Mouse (Mus musculus): ENCODE results near the gene Dazap2. TPM values are rescaled to one million over a fixed set of nuclear protein-coding genes. Genes with fewer than 3 reads are reported as not detected.

Gene Dazap2
- polyA plus RNA-seq, 1 experiment from 2014 or later = 232 TPM

DNA sequence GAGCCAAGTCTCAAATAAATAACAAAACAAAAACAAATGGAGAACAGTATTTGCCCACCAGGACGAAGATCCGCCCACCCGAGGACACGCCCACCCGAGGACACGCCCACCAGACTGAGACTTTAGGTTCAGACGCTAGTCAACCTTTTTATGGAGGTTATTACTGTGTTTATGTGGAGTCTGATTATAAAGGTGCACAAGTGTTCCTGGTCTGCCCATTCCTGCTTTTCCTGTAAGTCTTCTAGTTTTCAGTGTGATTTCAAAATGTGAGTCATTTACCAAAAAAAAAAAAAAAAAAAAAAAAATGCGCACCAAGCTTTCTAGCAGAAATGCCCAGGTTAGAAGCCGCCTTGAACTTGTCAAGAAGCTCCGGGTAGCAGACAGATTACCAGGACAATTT lies 12.1 kb downstream of the Dazap2 start:
- Histone ChIP-seq H3K9ac (replicated peaks; ENCODE audit: low read depth, low read length) (no peak overlapping the region), H3K27me3 (ENCODE audit: control insufficient read depth, insufficient read depth, low read length) (no peaks in the 10 kb centered on the region), H3K27ac (ENCODE audit: low read length) (no peak overlapping the region), H3K9me3 (ENCODE audit: control insufficient read depth, low read depth, low read length) (no peaks in the 10 kb centered on the region), H3K4me2 (replicated peaks; ENCODE audit: low read depth, low read length) (no peak overlapping the region), H3K36me3 (ENCODE audit: control insufficient read depth, insufficient read depth, low read length) (no peaks in the 10 kb centered on the region), H3K4me1 (ENCODE audit: control insufficient read depth, insufficient read depth, low read length) (0 out of 2 replicates have a peak, but pooled peaks cover 7% of the 10 kb centered on the region), H3K4me3 (ENCODE audit: low read depth, low read length) (no peak overlapping the region)
- ATAC-seq (ENCODE audit: insufficient number of reproducible peaks, insufficient read depth, low FRiP score, low read depth) = no peak
- 23% methylated on average over 10 of the region's 10 CpGs for WGBS

DNA sequence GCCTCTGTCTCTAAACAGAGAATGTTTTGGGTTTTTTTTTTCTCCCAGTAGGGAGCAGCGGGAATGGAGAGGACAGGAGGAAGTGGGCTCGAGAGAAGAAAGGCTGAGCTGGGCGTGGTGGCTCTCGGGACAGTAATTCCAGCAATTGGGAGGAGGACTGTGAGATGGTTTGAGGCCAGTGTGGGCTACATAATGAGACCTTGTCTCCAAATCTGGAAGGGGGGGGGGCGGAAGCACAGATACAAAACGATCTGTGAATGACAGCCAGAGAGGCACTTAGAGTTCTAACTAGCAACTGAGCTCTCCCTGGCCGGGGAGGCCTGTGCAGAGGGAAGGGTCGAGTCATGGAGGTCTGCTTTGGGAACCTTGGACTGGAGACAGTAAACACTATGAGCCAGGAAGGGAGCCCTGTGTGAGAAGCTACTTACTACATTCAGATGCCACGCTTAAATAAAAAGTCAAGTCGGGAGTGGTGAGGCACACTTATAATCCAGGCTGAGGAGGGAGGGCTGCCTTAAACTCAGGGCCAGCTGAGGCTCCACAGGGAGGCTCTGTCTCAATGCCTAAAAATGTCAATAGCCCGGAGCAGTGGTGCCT lies 12.7 kb downstream of the Dazap2 start:
- no peak overlapping the region for H3K4me2 ChIP-seq (replicated peaks; ENCODE audit: low read depth, low read length)
- 0 out of 2 replicates have a peak, but pooled peaks cover 7% of the 10 kb centered on the region for H3K4me1 ChIP-seq (ENCODE audit: control insufficient read depth, insufficient read depth, low read length)
- no peak overlapping the region for H3K9ac ChIP-seq (replicated peaks; ENCODE audit: low read depth, low read length)
- ATAC-seq (ENCODE audit: insufficient number of reproducible peaks, insufficient read depth, low FRiP score, low read depth) = no peak
- H3K27ac ChIP-seq (ENCODE audit: low read length) = no peak overlapping the region
- H3K27me3 ChIP-seq (ENCODE audit: control insufficient read depth, insufficient read depth, low read length) = no peaks in the 10 kb centered on the region
- H3K9me3 ChIP-seq (ENCODE audit: control insufficient read depth, low read depth, low read length) = no peaks in the 10 kb centered on the region
- 14% methylated on average over 11 of the region's 11 CpGs for WGBS
- no peak overlapping the region for H3K4me3 ChIP-seq (ENCODE audit: low read depth, low read length)
- H3K36me3 ChIP-seq (ENCODE audit: control insufficient read depth, insufficient read depth, low read length) = no peaks in the 10 kb centered on the region

DNA sequence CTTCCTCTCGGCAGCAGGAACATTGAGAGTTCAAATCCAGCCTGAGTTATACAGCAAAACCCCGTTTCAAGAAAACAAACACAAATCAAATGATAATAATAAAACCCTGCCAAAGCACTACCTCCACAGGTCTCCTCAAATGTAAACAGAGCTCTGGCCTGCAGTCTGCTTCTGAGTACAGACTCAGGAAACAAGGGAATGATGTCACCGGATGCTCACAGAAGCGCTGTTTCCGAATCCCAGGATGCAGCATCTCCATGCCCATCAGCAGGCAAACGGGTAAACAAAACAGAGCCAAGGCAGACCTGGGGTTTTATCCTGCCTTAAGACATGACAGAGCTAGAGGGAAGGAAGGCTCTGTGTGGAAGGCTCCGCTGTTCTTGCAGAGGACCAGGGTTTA lies 13.6 kb downstream of the Dazap2 start:
- WGBS = 36% methylated on average over 7 of the region's 7 CpGs
- H3K4me1 ChIP-seq (ENCODE audit: control insufficient read depth, insufficient read depth, low read length) = 0 out of 2 replicates have a peak, but pooled peaks cover 7% of the 10 kb centered on the region
- no peaks in the 10 kb centered on the region for H3K36me3 ChIP-seq (ENCODE audit: control insufficient read depth, insufficient read depth, low read length)
- H3K27ac ChIP-seq (ENCODE audit: low read length) = no peak overlapping the region
- ATAC-seq (ENCODE audit: insufficient number of reproducible peaks, insufficient read depth, low FRiP score, low read depth) = no peak
- no peak overlapping the region for H3K9ac ChIP-seq (replicated peaks; ENCODE audit: low read depth, low read length)
- no peak overlapping the region for H3K4me3 ChIP-seq (ENCODE audit: low read depth, low read length)
- no peaks in the 10 kb centered on the region for H3K9me3 ChIP-seq (ENCODE audit: control insufficient read depth, low read depth, low read length)
- H3K27me3 ChIP-seq (ENCODE audit: control insufficient read depth, insufficient read depth, low read length) = no peaks in the 10 kb centered on the region
- no peak overlapping the region for H3K4me2 ChIP-seq (replicated peaks; ENCODE audit: low read depth, low read length)

DNA sequence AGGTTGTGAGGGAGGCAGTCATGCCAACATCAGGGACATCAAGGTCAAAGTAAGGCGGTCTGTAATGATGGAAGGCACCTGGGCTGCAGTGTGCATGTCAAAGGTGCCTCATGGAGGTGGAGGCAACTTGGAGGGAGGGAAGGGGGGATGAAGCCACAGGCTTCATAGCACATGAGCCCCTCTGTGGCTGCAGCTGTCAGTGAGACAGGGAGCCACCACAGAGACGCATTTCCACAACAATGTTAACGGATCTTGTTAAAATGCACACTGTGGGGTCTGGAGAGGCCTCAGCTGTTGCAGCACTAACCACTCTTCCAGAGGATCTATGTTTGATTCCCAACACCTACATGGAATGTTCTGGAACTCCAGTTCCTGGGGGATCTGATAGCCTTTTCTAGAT lies 15.0 kb downstream of the Dazap2 start:
- Histone ChIP-seq H3K4me2 (replicated peaks; ENCODE audit: low read depth, low read length) (no peak overlapping the region), H3K4me3 (ENCODE audit: low read depth, low read length) (no peak overlapping the region), H3K36me3 (ENCODE audit: control insufficient read depth, insufficient read depth, low read length) (no peaks in the 10 kb centered on the region), H3K27me3 (ENCODE audit: control insufficient read depth, insufficient read depth, low read length) (peaks cover 4% of the 10 kb centered on the region; the same call in 1 of the 2 replicates), H3K9ac (replicated peaks; ENCODE audit: low read depth, low read length) (no peak overlapping the region), H3K27ac (ENCODE audit: low read length) (no peak overlapping the region), H3K9me3 (ENCODE audit: control insufficient read depth, low read depth, low read length) (no peaks in the 10 kb centered on the region), H3K4me1 (ENCODE audit: control insufficient read depth, insufficient read depth, low read length) (0 out of 2 replicates have a peak, but pooled peaks cover 7% of the 10 kb centered on the region)
- WGBS = 65% methylated on average over 3 of the region's 3 CpGs
- no peak for ATAC-seq (ENCODE audit: insufficient number of reproducible peaks, insufficient read depth, low FRiP score, low read depth)

DNA sequence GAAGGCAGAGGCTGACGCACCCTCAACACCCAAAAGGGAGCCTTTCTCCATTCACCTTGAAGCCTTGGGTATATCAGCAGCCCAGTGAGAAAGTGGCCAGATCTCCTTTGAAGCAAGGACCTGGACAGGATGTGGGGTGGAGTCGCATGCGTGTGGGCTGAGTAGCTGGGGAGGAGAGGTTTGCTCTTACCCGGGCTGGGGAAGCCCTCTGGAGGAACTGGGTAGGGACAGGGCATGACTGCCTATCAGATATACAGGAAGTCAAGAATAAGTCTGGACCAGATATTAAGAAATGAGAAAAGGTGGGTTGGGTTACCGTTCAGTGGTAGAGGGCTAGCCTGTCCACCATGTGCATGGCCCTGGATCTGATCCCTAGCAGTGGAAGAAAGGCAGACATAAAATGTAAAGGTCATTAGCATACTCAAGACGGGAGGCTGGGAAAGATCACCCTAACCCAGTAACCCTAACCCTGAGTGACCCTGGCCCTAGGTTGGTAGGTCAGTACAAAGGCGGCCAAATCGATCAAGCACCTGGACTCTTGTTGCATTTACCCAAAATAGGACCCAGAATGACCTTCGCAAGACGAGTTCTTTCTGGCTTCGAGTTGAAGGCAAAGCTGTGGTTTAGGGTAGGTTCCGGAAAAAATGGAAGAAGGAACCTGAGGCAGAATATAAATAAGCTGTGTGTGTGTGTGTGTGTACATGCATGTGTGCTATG lies 16.5 kb downstream of the Dazap2 start:
- no peak for ATAC-seq (ENCODE audit: insufficient number of reproducible peaks, insufficient read depth, low FRiP score, low read depth)
- WGBS = 82% methylated on average over 12 of the region's 12 CpGs

DNA sequence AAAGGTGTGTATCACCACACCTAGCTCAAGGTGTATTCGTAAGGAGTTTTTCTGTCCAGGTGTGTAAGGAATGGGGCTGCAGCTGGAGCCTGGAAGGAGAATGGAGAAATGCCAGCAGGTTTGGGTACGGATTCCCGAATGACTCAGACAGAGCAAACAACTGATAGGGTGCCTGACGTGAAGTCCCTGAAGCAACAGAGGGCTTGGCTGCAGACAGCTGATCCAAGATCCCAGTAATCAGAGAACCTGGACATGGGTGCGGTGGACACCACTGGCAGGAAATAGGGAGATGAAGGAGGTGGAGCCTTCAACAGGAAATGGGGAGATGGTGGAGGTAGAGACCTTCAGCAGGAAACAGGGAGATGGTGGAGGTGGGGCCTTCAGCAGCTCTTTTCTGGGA lies 17.2 kb downstream of the Dazap2 start:
- Histone ChIP-seq H3K9me3 (ENCODE audit: control insufficient read depth, low read depth, low read length) (no peaks in the 10 kb centered on the region), H3K36me3 (ENCODE audit: control insufficient read depth, insufficient read depth, low read length) (no peaks in the 10 kb centered on the region), H3K9ac (replicated peaks; ENCODE audit: low read depth, low read length) (no peak overlapping the region), H3K27ac (ENCODE audit: low read length) (no peak overlapping the region), H3K27me3 (ENCODE audit: control insufficient read depth, insufficient read depth, low read length) (peaks cover 7% of the 10 kb centered on the region; the same call in 1 of the 2 replicates), H3K4me3 (ENCODE audit: low read depth, low read length) (no peak overlapping the region), H3K4me1 (ENCODE audit: control insufficient read depth, insufficient read depth, low read length) (0 out of 2 replicates have a peak, but pooled peaks cover 7% of the 10 kb centered on the region), H3K4me2 (replicated peaks; ENCODE audit: low read depth, low read length) (no peak overlapping the region)
- 68% methylated on average over 5 of the region's 5 CpGs for WGBS
- ATAC-seq (ENCODE audit: insufficient number of reproducible peaks, insufficient read depth, low FRiP score, low read depth) = no peak

More for the DNA sequence above, 16.5 kb downstream of the Dazap2 start:
- Histone ChIP-seq H3K4me1 (ENCODE audit: control insufficient read depth, insufficient read depth, low read length) (0 out of 2 replicates have a peak, but pooled peaks cover 7% of the 10 kb centered on the region), H3K36me3 (ENCODE audit: control insufficient read depth, insufficient read depth, low read length) (no peaks in the 10 kb centered on the region), H3K4me2 (replicated peaks; ENCODE audit: low read depth, low read length) (no peak overlapping the region), H3K27ac (ENCODE audit: low read length) (no peak overlapping the region), H3K9me3 (ENCODE audit: control insufficient read depth, low read depth, low read length) (no peaks in the 10 kb centered on the region), H3K9ac (replicated peaks; ENCODE audit: low read depth, low read length) (no peak overlapping the region), H3K4me3 (ENCODE audit: low read depth, low read length) (no peak overlapping the region), H3K27me3 (ENCODE audit: control insufficient read depth, insufficient read depth, low read length) (peaks cover 7% of the 10 kb centered on the region; the same call in 1 of the 2 replicates)

DNA sequence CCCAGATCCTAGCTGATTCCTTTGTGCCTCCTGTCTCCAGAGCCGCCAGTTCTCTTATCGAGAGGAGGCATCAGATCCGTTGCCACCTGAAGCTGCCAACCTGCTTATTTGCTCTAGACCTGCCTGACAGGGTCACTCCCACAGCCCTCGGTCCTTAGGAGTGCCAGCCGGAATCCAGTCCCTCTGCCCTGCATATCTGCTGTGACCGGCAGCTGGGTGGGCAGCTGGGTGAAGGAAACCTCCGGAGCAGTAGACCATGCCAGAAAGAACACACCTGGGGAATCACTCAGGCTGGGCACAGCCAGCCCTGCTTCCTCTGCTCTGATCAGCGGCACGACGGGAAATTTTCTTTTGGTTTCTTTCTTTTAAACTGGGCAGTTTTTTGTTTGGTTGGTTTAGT lies 18.2 kb downstream of the Dazap2 start:
- H3K27me3 ChIP-seq (ENCODE audit: control insufficient read depth, insufficient read depth, low read length) = peaks cover 12% of the 10 kb centered on the region
- no peak overlapping the region for H3K27ac ChIP-seq (ENCODE audit: low read length)
- H3K4me1 ChIP-seq (ENCODE audit: control insufficient read depth, insufficient read depth, low read length) = 0 out of 2 replicates have a peak, but pooled peaks cover under 1% of the 10 kb centered on the region
- no peak for ATAC-seq (ENCODE audit: insufficient number of reproducible peaks, insufficient read depth, low FRiP score, low read depth)
- 76% methylated on average over 10 of the region's 10 CpGs for WGBS
- no peaks in the 10 kb centered on the region for H3K36me3 ChIP-seq (ENCODE audit: control insufficient read depth, insufficient read depth, low read length)
- H3K9ac ChIP-seq (replicated peaks; ENCODE audit: low read depth, low read length) = no peak overlapping the region
- H3K9me3 ChIP-seq (ENCODE audit: control insufficient read depth, low read depth, low read length) = no peaks in the 10 kb centered on the region
- no peak overlapping the region for H3K4me3 ChIP-seq (ENCODE audit: low read depth, low read length)
- H3K4me2 ChIP-seq (replicated peaks; ENCODE audit: low read depth, low read length) = no peak overlapping the region

DNA sequence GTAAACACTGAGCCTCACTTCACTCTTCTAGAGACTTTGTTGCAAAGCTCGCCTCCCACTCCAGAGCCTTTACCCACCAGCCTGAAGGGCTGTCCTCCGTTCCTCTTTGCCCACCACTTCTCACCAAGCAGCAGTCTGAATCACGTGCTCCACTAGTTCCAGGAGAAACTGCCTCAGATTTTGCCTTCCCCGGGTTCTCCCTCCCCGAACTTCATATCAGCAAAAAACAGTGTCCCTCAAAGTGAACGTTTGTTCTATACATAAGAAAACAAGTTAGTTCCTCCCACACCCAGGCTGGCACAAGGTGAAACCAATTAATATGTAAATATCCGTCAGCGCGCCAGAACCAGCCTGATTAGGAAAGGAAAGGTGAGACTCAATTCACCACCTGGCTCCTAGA lies 20.1 kb downstream of the Dazap2 start:
- no peaks in the 10 kb centered on the region for H3K36me3 ChIP-seq (ENCODE audit: control insufficient read depth, insufficient read depth, low read length)
- no peaks in the 10 kb centered on the region for H3K4me1 ChIP-seq (ENCODE audit: control insufficient read depth, insufficient read depth, low read length)
- H3K27me3 ChIP-seq (ENCODE audit: control insufficient read depth, insufficient read depth, low read length) = peaks cover 12% of the 10 kb centered on the region
- no peak overlapping the region for H3K9ac ChIP-seq (replicated peaks; ENCODE audit: low read depth, low read length)
- no peaks in the 10 kb centered on the region for H3K9me3 ChIP-seq (ENCODE audit: control insufficient read depth, low read depth, low read length)
- no peak overlapping the region for H3K27ac ChIP-seq (ENCODE audit: low read length)
- 8% methylated on average over 9 of the region's 9 CpGs for WGBS
- H3K4me3 ChIP-seq (ENCODE audit: low read depth, low read length) = peak overlapping the region; percentile 47
- ATAC-seq (ENCODE audit: insufficient number of reproducible peaks, insufficient read depth, low FRiP score, low read depth) = no peak
- peak overlapping the region; percentile 88; the same call in 1 of the 2 replicates for H3K4me2 ChIP-seq (replicated peaks; ENCODE audit: low read depth, low read length)
